Comparison of ENCODE assay signal across 15 mouse cellular contexts in genomic region chr8:108889406-108889805, GRCm38 (mm10).
DNase-seq lines count a peak whose midpoint lies in the region; ATAC-seq lines count a peak whose summit lies in the region.
"Had no signal": no experiment of that assay in that cellular context is flagged by ENCODE, and none has a peak within 500 bp of the region (broad histone marks: within the 10 kb centered on the region; RNA-seq: fewer than 3 reads in every experiment).

No protein-coding gene starts in this region.

- 0 out of 2 replicates have a peak overlapping the region, but pooled peaks have one; percentile 9 for H3K27ac ChIP-seq in kidney, embryonic 16.5 days (ENCODE audit: low read length)
- H3K27ac ChIP-seq in forebrain, embryonic 13.5 days, result peak overlapping the region; percentile 40
- peak overlapping the region; percentile 8; the same call in 1 of the 2 replicates for H3K27ac ChIP-seq in limb, embryonic 13.5 days
- peak overlapping the region; percentile 23; the same call in 1 of the 2 replicates for H3K27ac ChIP-seq in neural tube, embryonic 15.5 days (replicated peaks)
- H3K27ac ChIP-seq: embryonic facial prominence, embryonic 15.5 days; liver, embryonic 13.5 days had no signal

- WGBS in kidney, embryonic 16.5 days, result 44% methylated on average over 5 of the region's 5 CpGs
- 13% methylated on average over 5 of the region's 5 CpGs for WGBS in forebrain, embryonic 13.5 days
- WGBS in limb, embryonic 13.5 days, result 29% methylated on average over 5 of the region's 5 CpGs
- WGBS in neural tube, embryonic 15.5 days, result 11% methylated on average over 5 of the region's 5 CpGs

- H3K4me2 ChIP-seq in kidney, embryonic 16.5 days (replicated peaks; ENCODE audit: low read depth, low read length), result 0 out of 2 replicates have a peak overlapping the region, but pooled peaks have one; percentile 2
- peak overlapping the region; percentile 35 for H3K4me2 ChIP-seq in forebrain, embryonic 13.5 days
- H3K4me2 ChIP-seq in limb, embryonic 13.5 days (replicated peaks), result no peak overlapping the region
- peak overlapping the region; percentile 32 for H3K4me2 ChIP-seq in neural tube, embryonic 15.5 days
- H3K4me2 ChIP-seq: embryonic facial prominence, embryonic 15.5 days; liver, embryonic 13.5 days had no signal

- H3K9ac ChIP-seq in kidney, embryonic 16.5 days (replicated peaks; ENCODE audit: low read length), result no peak overlapping the region
- 0 out of 2 replicates have a peak overlapping the region, but pooled peaks have one; percentile 16 for H3K9ac ChIP-seq in forebrain, embryonic 13.5 days
- H3K9ac ChIP-seq in limb, embryonic 13.5 days, result no peak overlapping the region
- H3K9ac ChIP-seq in neural tube, embryonic 15.5 days (replicated peaks), result no peak overlapping the region
- H3K9ac ChIP-seq: embryonic facial prominence, embryonic 15.5 days; liver, embryonic 13.5 days had no signal

- H3K27me3 ChIP-seq in kidney, embryonic 16.5 days (ENCODE audit: insufficient read depth, low read length), result no peaks in the 10 kb centered on the region
- peaks cover 33% of the 10 kb centered on the region for H3K27me3 ChIP-seq in forebrain, embryonic 13.5 days
- no peaks in the 10 kb centered on the region for H3K27me3 ChIP-seq in limb, embryonic 13.5 days
- H3K27me3 ChIP-seq in neural tube, embryonic 15.5 days (replicated peaks), result no peaks in the 10 kb centered on the region
- H3K27me3 ChIP-seq: embryonic facial prominence, embryonic 15.5 days; liver, embryonic 13.5 days had no signal

- DNase-seq in kidney, postnatal 36 days, result no peak
- no peak for DNase-seq in testis, postnatal 10 days (ENCODE audit: low spot score)
- no peak for DNase-seq in gastrocnemius, postnatal 14 days
- DNase-seq: cerebellum, adult 11 months; heart, adult 18-20 months; kidney, adult 9 months; layer of hippocampus, adult 9-11 months; liver, embryonic 13.5 days had no signal

- H3K9me3 ChIP-seq in kidney, embryonic 16.5 days (ENCODE audit: low read length), result no peaks in the 10 kb centered on the region
- no peaks in the 10 kb centered on the region for H3K9me3 ChIP-seq in forebrain, embryonic 13.5 days (replicated peaks)
- H3K9me3 ChIP-seq in limb, embryonic 13.5 days, result no peaks in the 10 kb centered on the region
- H3K9me3 ChIP-seq in neural tube, embryonic 15.5 days (replicated peaks), result no peaks in the 10 kb centered on the region
- H3K9me3 ChIP-seq: embryonic facial prominence, embryonic 15.5 days; liver, embryonic 13.5 days had no signal

- no peaks in the 10 kb centered on the region for H3K36me3 ChIP-seq in kidney, embryonic 16.5 days (ENCODE audit: insufficient read depth, low read length)
- no peaks in the 10 kb centered on the region for H3K36me3 ChIP-seq in forebrain, embryonic 13.5 days (ENCODE audit: poor library complexity, severe bottlenecking)
- peaks cover 7% of the 10 kb centered on the region; the same call in 1 of the 2 replicates for H3K36me3 ChIP-seq in limb, embryonic 13.5 days
- H3K36me3 ChIP-seq in neural tube, embryonic 15.5 days, result no peaks in the 10 kb centered on the region
- H3K36me3 ChIP-seq: liver, embryonic 13.5 days had no signal

- intact Hi-C loops in gastrocnemius, postnatal 14 days (cut with DNase I; ENCODE audit: low total_unique reads), result no loop called here

- no peak overlapping the region for H3K4me3 ChIP-seq in kidney, embryonic 16.5 days (ENCODE audit: low read length)
- no peak overlapping the region for H3K4me3 ChIP-seq in forebrain, embryonic 13.5 days
- H3K4me3 ChIP-seq in limb, embryonic 13.5 days, result no peak overlapping the region
- H3K4me3 ChIP-seq in neural tube, embryonic 15.5 days (replicated peaks), result no peak overlapping the region
- H3K4me3 ChIP-seq: embryonic facial prominence, embryonic 15.5 days; liver, embryonic 13.5 days had no signal

- H3K4me1 ChIP-seq in kidney, embryonic 16.5 days (ENCODE audit: insufficient read depth, low read length), result peaks cover 43% of the 10 kb centered on the region
- peaks cover 55% of the 10 kb centered on the region for H3K4me1 ChIP-seq in forebrain, embryonic 13.5 days
- peaks cover 69% of the 10 kb centered on the region for H3K4me1 ChIP-seq in limb, embryonic 13.5 days
- peaks cover 58% of the 10 kb centered on the region for H3K4me1 ChIP-seq in neural tube, embryonic 15.5 days

- no peak for ATAC-seq in kidney, embryonic 16.5 days (ENCODE audit: low FRiP score, low TSS enrichment)
- ATAC-seq in forebrain, embryonic 13.5 days, result no peak
- ATAC-seq in limb, embryonic 13.5 days (ENCODE audit: low FRiP score, low read depth), result no peak
- ATAC-seq in neural tube, embryonic 15.5 days (ENCODE audit: low FRiP score), result no peak
- ATAC-seq: activated CD4-positive, CD25-positive, alpha-beta regulatory T cell, adult 4 months; lung, postnatal 0 days had no signal
